Mouse (Mus musculus): ENCODE data around the gene Map7d3.

Gene Map7d3

DNA sequence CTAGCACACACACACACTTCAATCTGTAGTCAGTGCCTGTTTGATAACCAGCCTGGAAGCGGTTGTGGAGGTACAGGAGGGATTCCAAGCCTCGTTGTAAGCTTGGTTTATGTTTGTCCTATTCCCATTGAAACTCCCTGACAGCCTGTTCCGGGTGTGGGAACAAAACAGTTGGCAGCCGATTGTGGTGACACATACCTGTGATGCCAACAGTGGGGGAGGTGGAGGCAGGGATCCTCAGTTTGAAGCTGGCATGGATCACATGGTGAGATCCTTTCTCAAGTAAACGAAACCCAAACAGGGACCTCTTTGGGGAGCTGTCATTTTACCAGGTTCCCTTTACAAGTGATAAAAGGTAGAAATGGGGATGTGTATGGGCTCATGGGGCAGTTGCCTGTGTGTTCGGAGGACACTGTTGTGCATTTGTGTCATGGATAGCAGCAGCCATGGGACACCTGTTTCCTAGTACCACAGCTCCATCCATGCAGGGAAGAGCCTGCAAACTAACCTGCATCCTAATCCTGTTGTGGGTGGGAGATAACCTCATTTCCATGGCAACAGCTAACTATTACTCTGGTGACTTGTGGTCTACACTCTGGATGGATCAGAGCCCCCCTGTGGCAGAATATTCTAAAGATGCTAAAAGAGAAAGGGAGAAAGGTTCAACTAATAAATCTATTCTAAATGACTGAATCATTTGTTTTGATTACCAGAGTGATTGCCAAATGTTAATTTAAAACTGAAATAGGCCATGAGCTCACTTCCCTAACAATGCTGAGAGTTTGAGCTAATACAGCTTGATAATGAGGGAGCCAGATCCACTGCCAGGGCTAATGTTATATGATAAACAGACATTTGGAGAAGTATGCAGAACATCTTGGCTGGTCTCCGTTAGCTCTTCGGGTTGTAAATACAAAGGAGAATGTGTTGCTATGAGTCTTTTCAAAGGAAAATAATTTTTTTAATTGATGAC is 68.5 kb downstream of the Map7d3 start:
- TF ChIP-seq GATA4 (IDR thresholded peaks at IDR 0.05; ENCODE audit: insufficient replicate concordance, low read length) = no peak

DNA sequence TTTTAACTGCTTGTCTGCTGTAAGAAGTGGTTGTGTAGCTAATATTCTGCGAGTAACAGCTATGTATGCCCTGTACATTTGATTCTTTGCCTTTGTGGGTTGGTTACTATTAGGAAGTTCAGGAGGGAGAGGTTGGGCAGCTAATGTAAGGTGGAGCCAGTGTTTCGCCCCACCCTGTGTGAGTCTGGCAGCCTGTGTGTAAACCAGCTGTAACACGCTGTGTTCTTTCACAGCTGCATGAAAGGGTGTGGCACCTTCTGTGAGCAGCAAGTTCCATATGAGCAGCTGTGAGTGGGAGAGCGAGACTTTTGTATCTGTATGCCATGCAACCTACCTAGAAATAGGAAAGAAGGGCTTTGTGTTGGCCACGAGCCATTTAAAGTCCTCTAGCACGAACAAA is 70.0 kb downstream of the Map7d3 start:
- TF ChIP-seq GATA4 (IDR thresholded peaks at IDR 0.05; ENCODE audit: insufficient replicate concordance, low read length) = no peak

GRCm38 (mm10) chrX:56751536-56751935 is 70.6 kb downstream of the Map7d3 start:
- TF ChIP-seq GATA4 (IDR thresholded peaks at IDR 0.05; ENCODE audit: insufficient replicate concordance, low read length) = no peak
